Mouse (Mus musculus) cerebellum, postnatal 14 days (tissue): ENCODE measurements around the gene Slc15a5.

Experiments used
- DNase-seq, 2 experiments: peaks; one replicate each; pipeline ENCODE4 v3.0.0; 2021; ENCODE audit warnings: mixed read lengths in 2 of 2

The Slc15a5 gene

DNA sequence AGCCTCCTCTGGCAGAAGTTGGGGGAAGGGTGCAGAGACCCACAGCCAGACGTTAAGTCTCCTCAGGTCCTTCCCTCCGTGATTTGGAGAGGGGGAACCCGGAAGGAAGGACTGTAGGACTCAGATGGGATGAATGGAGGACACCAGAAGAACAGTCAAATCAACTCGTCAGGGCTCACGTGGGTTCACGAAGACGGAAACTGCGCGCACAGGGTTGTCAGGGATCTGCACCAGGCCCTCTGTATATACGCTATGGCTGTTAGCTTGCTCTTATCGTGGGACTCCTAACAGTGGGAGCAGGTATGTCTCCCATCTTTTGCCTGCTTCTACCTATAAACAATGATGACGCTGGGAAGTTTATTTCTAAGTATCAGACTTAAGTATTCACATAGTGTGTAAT is 24.8 kb downstream of the Slc15a5 start:
- DNase-seq = no peak

DNA sequence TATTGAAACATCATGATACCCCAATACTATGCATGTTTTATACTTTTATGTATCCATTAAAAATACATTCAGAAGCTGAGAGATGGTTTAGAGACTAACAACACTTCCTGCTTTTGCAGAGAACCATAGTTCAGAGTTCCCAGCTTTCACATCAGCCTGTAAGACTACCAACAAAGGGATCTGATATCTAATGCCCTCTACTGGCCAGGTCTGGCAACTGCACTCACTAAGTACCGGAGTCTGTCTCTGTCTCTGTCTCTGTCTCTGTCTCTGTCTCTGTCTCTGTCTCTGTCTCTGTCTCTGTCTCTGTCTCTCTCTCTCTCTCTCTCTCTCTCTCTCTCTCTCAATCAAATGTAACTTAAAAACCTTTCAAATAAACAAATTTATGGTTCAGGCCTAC is 25.6 kb downstream of the Slc15a5 start:
- peak in 1 of 2 experiments; percentile 7 for DNase-seq

DNA sequence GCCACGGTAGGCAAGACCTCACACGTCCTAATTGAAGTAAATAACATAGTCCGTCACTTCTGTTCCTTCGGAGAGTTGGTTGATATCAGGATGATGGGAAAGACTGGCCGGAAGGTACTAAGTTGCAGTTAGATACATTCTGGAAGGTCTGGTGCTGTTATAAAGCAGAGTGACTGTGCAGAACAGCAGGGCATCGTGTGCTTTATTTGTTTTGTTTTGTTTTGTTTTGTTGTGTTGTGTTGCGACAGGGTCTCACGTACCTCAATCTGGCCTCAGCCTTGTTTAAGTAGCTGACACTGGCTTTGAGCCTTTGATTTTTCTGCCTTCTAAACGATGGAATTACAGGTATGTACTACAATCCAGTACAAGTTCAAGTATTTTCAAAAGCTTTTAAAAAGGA is 26.0 kb downstream of the Slc15a5 start:
- no peak for DNase-seq

DNA sequence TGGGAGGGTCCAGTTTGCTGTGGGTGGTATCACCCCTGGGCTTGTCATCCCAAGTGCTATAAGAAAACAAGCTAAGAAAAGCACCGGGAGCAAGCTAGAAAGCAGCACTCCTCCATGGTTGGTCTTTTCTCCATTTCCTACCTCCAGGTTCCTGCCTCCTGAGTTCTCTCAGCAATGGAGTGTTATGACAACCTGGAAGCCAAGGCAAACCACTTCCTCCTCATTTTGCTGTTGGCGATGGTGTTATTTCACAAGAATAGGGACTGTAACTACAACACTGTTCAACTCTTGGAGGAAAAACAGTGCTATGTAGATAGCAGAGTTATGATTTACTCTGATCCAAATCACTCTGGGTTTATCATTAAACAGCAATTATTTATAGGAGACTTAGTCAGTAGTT is 34.4 kb downstream of the Slc15a5 start:
- no peak for DNase-seq

DNA sequence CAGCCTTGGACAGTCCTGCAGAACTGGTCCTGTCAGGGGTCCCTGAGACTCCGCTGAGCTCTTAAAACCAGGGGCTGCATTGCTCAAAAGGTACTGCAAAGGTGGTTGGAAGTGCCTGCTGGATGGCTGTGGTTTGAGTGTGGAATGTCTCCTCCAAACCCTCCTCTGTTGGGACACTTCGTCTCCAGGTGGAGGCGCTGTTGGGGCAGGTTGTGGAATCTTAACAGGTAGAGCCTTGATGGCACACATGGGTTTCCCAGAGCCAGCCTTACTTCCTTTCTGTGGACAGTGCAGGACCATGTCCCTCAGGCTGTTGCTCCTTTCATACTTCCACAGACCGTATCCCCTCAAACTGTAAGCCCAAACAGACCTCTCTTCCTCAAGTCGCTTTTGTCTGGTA is 36.8 kb downstream of the Slc15a5 start:
- no peak for DNase-seq

DNA sequence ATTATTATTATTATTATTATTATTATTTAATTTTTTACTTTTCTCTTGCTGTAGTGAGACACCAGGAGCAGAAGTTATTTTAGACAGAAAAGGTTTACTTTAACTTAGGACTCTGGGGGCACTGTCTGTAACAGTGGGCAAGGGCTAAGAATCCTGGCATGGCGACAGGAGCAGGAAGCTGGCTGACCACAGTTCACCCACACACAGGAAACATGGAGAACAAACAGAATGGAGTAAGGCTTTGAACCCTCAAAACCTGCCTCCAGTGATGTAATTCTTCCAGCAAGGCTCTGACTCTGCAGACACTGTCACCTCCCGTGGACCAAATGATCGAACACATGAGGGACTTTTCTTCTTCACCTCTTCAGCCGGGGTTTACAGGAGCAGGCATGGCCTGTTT is 37.9 kb downstream of the Slc15a5 start:
- no peak for DNase-seq

DNA sequence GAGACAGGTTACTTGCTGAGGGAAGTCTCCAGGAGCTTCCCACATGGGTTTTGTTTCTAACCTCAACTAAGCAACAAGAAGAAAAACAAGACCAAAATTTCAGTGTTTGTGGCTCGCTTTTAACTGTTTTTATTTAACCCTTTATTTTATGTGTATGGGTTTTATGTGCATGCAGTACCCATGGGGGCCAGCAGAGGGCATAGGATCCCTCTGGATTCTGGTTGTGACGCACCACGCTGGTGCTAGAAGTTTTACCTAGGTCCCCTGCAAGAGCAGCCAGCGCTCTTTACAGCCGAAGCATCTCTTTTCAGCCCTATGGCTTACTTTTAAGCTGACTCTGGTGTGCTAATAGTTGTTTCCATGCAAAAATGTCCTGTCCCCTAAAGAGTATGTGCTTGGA is 42.1 kb downstream of the Slc15a5 start:
- no peak for DNase-seq

DNA sequence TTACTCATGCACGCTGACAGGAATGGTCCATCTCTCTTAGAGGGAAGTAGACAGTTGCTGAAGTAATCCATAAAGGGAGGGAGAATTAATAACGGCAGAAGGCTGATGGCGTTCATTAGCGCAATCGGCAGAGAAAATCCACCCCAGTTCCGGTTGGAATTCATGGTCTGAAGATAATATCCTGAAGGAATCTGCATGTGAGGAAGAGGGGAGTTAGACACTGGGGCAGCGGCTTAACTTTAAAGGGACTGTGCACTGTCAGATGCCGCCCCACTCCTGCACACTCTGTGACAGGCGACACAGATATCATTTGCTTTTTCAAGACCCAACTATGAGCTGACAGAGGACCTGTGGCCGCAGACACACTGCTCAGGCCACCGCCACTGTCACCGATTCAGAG is 42.8 kb downstream of the Slc15a5 start:
- DNase-seq = no peak

DNA sequence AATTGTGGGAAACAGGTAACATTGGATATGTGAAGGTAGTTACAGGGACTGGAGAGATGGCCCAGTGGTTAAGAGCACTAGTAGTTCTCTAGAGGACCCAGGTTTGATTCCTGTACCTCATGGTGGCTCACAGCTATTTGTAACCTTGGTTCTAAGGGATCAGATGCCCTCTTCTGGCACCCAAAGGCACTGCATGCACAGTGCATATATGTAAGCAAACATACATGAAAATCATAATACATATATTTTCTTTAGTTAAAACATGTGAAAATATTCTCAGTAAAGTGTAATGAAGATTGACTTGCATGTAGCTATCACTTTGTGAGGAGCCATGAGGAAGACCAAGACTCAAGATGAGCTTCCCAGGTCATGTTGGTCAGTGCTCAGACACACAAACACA is 62.8 kb downstream of the Slc15a5 start:
- no peak for DNase-seq

DNA sequence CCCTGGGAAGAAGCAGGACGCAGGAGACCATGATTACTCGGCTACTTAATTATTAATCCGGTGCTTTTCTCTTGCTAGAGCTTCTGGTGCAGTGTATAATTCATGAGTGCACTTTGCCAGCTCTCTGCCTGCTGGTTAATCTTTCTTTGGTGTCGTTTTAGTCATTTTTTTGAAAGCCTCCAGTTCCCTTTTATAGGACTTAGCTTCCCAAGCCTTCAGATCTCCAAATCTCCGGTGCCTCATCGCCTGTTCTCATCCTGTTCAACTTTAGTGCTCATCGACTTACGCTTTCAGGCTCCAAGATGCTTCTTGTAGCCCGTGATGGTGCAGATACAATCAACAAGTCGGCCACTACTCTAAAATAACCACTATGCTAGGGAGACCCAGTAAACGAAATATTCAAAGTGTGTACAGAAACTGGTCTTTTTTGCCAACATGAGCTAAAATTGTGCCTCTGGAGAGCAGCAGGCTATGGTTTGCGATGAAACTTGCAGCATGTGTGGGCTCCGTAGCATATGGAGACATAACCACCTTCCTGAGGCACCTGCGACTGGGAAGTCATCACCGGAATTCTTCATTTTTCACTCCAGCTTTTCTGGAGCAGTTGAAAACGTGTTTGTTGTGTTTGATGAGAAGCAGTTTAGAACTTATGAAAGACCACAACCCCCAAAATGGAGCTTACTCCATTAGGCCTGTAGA is 64.6 kb downstream of the Slc15a5 start:
- no peak for DNase-seq

DNA sequence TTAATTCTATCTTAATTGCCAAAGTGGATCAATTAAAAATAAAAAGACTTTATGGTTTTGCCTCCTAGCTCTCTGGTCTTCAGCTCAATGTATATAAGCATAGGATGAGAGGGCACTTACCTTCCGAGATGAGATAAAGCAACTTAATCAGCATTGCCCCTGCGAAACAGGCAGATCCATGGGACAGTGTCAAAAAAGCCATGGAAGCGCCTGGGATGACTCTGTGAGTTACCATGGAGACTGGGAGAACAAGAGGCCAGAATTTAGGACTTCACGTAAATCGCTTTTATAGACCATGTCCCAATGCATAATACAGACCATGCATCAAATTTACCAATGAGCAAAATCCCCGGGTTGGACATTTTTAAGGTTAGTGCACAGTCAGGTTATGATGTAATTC is 67.8 kb downstream of the Slc15a5 start:
- DNase-seq = no peak

DNA sequence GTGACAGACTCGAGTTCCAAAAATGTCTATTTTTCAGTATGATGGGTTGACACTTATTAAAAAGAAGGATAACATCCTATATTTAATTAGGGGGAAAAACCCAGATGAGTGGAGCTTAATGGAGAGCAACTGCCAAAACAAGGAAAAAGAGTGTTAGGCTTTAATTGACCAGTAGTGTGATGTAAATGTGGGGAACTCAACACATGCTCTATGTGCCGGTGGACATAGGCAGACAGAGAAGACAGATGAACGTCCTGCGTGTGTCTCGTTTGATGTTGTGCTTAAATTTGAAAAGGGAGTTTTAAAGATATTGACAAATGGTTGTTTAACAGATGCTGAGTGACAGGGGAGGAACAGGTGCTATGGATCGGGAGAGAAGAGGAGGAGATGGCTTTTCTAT is 72.0 kb downstream of the Slc15a5 start:
- DNase-seq = no peak

DNA sequence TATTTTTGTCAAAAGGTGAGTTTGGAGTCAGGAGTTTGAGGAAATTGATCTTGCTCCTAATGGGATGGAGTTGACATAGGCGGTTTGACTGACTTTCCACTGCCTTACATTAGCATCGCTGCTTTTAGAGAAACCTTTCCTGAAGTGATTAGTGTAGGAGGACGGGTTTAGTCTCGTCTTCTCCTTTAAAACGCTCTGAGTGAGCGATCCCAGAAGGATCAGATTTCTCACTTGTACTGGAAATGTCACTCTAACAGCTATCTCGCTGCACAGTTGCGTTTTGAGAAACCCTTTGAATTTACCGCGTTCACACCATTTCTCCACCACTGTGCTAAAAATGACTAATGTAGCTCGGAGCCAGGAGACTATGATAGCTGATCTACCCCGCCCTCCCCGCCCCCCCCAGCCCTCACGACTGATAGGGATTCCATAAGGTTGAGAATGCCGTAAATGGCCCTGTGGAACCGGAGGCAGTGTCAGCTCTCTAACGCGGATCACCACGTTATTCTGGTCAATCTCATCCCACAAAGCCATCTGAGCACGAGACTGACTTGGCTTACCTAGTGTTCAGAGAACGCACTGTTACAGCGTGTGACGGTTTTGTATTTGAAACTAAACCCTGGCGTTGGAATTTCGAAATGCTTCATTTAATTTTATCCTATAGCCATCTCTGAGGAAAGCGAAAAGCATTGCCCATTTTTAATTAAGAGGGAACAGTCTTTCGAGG is 73.0 kb downstream of the Slc15a5 start:
- no peak for DNase-seq

DNA sequence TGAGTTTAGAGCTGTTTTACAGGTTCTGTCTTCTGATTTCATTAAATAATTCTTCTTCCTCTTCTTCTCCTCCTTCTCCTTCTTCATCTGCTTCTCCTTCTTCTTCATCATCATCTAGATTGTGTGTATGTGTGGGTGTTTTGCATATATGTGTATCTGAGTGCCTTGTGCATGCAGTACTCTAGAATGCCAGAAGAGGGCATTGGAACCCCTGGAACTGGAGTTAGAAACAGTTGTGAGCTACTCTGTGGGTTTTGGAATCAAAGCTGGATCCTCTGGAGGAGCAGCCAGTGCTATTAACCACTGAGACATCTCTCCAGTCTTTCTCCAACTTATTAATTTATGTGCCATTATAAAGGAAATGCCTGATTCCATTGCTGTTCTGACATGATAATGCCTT is 89.9 kb downstream of the Slc15a5 start:
- peak; percentile 5 to 16 for DNase-seq

DNA sequence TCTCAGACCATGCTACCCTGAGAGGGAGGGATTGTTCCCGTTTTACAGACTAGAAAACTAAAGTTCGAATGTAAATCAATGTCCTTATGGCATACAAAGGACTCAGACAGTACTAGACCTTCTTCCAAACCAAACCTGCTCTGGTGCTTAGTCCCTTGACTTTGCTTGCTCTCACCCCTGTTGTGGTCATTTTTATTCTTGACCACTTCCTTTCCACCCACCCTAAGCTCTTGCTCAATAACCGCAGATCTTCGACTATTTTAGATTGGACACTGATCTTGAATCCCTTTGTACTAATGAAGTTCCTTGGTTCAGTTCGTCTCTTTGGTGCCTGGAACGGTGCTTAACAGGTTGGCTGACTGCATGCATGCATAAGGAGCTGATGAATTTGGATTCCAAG is 94.5 kb downstream of the Slc15a5 start:
- DNase-seq = no peak

DNA sequence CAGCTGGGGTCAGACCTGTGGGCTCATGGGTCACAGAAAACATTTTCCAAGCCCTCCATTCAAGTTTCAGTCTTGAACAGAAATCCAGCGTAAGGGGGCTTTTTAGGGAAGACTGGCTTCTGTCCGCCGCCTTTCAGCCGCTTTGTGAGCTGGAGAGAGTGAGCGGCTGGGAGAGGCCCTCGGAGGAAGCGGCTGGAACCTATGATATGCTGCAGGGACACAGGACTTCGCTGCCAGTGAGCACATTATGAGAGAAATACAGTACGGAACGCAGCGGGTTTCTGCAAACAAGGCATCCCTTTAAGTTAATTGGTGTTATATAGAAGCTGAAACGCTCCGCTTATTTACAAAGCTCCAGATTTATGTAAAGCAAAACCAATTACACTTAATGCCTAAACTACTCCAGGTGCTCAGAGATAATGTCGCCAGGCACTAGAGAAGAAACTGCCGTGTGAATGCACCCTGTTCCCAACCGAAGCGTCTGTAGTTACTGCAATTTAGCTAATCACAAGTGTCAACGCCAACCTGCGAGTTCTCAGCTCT is 97.5 kb downstream of the Slc15a5 start:
- DNase-seq = no peak

DNA sequence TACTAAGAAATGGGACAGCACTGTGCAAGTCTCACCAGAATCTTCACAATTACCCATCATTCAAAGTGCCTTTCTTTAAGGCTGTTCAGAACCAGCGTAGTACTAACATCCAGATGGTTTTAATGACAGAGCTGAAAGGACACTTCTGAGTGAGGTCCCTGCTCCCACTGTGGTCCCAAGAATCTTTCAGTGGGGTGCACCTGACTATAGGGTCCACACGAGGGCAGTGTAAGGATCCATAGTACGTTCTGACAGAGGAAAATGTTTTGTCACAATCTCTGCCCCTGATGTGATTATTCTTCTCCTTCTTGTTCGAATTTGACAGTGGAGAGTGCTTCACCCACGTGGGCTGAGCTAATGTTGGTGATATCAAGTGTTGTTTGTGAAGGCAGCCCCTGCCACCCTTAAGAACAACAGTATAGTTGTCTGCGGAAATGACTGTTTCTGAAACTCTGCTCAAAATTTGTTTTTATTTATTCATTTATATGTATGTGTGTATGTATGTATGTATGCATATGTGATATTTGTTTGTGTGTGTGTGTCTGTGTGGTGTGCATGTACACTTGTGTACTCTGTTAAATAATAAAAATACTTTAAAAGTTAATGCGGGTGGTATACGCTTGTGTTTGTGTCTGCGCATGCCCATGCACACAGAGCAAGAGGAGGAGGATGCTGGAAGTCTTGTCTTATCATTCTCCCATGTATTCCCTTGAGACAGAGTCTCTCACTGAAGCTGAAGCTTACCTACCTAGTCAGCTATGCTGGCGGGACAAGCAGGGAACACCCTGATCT is 98.6 kb downstream of the Slc15a5 start:
- DNase-seq = peak; percentile 3 to 17

DNA sequence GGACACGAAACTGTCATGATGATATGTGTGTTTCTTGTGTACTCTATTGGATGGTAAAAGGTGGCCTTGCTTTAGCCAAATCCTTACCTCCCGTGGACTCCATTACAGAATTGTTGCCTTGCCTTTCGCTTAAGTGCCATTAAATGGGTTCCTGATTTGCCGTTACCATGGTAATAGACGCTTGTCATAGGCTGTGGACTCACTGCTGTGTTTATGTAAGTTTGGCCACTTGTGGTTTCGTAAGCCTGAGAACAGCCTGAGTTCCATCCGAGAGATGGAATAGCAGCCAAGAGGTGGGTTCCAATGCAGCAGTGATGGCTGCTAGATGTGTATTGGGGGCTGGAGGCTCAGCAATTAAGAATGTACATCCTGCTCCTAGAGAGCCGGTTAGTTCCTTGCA is 99.3 kb downstream of the Slc15a5 start:
- DNase-seq = no peak

DNA sequence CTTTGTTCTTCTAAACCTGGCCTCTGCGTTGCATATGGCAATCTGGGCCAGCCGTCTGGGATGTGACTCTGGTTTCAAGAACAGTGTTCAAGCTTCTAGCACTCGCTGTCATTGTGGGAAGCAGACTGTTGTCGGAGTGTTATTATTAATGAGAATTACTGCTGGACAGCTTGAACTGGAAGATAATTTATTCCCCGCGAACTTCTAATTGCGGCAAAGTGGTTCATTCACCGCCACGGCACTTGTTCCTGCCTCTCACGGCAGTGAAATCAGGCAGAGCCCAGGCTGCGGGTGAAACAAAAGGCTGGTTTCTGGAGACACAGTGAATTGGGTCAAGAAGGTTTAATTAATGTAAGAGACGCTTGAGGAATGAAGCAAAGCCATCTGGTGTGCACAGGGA is 99.9 kb downstream of the Slc15a5 start:
- no peak for DNase-seq

DNA sequence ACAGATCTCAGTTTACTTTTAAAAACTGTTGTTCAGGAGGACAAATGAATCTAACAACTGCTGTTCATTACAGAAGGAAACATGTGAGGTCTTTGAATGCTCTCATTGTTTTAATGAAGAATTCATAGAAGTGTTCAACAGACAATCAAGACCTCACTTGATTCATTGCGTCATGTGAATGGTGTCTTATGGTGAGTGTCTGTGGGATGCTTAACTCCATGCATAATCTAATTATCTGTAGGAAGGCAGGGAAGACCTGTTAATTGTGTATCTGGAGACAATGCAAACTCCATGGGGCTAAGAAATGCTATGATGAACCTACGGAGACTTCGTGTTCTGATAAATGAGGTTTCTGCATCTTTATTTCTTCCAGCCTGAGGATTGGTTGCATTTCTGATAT is 103.7 kb downstream of the Slc15a5 start:
- DNase-seq = no peak

DNA sequence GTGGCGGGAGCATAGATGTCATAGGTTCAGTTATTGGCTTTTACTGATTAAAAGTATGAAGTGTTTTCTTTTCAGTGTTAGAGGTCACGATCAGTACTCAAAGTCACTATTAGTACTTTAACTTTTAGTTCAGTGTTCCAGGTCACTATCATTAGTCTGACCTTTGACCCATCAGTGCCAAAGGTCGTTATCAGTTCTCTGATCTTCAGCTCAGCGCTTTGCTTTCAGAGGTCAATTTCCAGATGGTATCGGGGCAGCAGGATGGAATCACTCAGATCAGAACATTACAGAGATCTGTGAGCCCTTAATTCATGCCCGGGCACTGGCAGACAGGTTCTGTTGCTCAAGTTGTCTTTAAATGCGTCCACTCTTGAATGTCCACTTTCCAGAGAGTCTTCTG is 116.0 kb downstream of the Slc15a5 start:
- no peak for DNase-seq

DNA sequence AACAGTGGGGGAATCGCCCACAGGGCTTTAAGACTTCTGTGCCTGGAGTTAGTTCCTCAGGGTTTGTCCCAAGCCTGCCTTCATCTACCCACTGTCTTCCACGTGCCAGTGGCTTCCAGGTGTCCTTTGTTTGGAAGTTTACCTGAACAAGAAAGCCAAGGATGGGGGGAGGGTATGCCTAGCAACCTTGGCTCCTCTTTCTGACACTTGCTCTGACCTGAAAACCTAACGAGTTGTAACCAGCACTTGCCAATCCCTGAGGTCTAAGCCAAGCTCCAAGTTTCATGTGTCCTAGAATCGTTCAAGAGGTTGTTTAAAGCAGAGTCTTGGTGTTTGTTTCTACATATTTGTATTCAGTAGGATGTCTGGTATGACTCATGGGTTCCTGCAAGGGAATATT is 116.9 kb downstream of the Slc15a5 start:
- DNase-seq = no peak

DNA sequence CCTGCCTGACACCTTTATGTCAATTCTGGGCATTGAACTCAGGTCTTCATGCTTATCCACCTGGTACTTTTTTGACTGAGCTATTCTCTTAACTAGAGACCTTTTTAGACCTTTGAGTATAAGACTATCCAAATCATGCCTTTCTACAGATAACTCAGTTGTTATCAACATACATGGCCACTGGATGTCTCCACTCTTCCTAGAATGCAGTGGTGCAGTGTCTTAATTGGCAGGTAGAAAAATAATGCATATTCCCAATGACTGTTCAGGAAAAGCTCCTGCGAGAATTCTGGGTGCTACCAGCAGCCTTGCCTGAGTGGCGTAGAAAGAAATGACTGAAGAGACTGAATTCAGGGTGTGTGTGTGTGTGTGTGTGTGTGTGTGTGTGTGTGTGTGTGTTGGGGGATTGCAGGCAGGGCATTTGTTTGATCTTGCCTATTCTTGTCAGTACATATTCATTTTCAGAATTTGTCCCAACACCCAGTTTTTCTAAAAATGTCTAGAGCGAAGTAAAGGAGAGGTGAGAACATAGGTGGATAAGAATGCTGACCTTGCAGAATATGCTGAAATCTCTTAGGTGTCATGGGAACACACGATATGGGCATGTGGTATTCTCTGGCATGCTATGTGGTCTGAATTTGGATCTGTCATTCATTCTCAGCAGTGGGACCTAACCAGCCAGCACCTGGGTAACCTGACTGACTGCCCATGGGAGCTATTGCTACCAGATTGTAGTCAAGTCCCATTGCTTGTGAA is 119.5 kb downstream of the Slc15a5 start:
- no peak for DNase-seq
